Mouse (Mus musculus): ENCODE results near the gene Gpd2.

DNA sequence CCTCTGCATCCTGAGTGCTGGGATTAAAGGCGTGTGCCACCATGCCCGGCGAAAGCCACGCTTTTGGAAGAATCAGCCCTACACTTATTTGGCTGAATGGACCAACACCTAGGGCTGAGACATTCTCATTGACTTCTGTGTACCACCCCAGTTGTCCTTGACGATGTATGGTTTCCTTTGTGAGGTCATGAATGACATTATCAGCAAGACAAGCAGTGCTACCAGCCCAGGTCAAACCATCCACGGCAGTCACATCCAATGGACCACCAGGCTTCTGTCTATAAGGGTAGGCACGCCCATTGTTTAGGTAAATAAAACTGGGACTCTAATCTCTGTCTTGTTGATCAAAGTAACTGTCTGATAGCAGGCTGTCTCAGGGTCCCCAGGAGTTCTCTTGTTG lies 27.5 kb downstream of the Gpd2 start:
- TF ChIP-seq POLR2A (IDR thresholded peaks at IDR 0.05; ENCODE audit: low read depth, low read length) (no peak), CTCF (IDR thresholded peaks at IDR 0.05; ENCODE audit: borderline replicate concordance, insufficient read depth, low read length) (no peak)
